Mouse (Mus musculus) left cerebral cortex, postnatal 36 days (tissue): Measurements from ENCODE around the gene Adamts3. TPM values are rescaled to one million over a fixed set of nuclear protein-coding genes. Genes with fewer than 3 reads are reported as not detected.

Experiments used
- DNase-seq, 2 experiments: peaks; one replicate each; pipeline ENCODE4 v3.0.0; 2021 to 2022; ENCODE audit warnings: low spot score in 2 of 2, mixed read lengths in 1 of 2
- intact Hi-C: fragments of 180-260 bp; cut with DNase I; formaldehyde crosslinking; loops from one replicate; pipeline ENCODE4 v1.15.1; 2025
- total RNA-seq, 2 experiments: library from RNA; stranded (reverse); gene quantifications; 2 replicates each; pipeline ENCODE4 v1.2.3; 2021

Adamts3 gene
- 10 to 100 TPM; 26.1 to 28.2 TPM for total RNA-seq

DNA sequence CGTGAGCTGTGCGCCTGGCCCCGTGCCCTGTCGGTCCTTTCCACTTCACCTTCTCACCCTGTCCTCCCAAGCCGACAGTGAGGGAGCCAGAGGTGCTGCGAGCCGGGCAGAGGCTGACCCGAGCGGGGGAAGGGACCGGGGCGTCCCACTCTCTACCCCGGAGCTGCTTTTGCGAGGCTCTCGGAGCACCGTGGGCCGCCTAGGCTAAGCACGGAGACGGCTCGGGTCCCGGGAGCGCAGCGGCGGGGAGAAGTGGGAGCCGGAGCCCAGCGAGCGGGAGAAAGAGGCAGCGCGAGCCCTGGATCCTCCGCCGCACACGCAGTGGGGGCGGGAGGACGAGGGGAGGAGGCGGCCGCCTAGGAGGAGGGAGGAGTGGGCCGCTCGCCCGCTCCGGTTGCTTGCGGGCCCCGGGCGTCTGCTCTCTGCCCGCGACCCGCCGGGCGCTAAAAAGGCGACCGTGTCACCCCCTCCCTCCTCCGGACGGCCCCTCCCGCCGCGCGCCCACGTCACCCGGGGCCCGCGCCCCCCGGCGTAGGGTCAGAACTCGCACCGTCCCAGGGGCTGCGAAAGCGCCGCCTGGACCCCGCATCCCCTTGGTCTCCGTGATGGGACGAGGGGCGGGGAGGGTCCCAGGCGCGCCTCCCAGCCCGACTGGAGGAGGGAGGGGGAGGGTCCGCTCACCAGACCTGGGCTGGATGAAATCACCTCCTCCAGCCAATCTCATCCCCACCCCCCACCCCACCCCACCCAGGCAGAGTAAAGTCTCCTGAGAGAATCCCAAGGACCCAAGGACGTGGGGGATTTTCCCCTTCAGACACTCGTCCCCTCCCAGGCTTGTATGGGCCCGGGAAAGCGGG is at the start of gene Adamts3:
Gene Adamts3 (minus strand): TSS at position 284 of the 857 bp plus-strand sequence.
- intact Hi-C loops = loop anchor here (5.0 kb wide), 2 partner anchors 41 to 59 kb away; no protein-coding TSS in a partner anchor
- DNase-seq = peak; percentile 54 to 58

DNA sequence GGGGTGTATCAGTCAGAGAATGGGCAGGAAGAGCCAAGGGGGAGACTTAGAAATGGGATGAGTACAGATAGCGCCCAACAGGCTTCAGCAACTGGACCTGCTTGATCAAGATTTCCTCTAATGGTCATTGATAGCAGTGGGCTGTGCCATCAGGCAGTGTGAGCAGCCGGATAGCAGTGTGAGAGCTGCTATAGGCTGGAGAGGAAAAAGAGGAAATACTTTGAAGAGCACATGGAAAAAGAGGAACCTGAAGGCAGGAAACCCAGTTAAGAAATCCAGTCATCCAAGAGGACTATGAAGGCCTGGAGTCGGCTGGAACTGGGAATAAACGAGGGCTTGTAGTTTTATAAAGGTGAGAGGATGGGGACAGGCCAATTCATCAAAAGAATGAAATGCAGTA is 48.4 kb upstream of the Adamts3 start:
- intact Hi-C loops = loop anchor here (10.0 kb wide), 1 partner anchor 97 kb away; no protein-coding TSS in a partner anchor
- DNase-seq = no peak

DNA sequence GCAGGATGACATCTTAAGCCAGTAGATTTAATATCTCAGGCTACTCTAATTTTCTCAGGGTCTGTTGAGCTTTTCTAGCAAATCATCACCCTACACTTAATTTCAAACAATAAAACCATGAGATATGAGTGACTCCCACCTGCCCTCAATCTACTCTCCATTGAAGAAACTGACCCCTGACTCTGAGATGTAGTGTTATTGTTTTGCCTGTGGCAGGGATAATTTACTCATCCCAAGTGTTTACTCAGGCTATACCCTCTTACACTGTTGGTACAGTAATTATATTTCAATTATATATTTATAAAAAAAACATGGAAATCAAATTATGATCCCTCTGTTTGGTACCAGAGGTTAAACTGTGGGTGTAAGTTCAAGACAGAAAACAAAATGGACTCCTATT is 29.2 kb upstream of the Adamts3 start:
- intact Hi-C loops = no loop called here
- DNase-seq = no peak

DNA sequence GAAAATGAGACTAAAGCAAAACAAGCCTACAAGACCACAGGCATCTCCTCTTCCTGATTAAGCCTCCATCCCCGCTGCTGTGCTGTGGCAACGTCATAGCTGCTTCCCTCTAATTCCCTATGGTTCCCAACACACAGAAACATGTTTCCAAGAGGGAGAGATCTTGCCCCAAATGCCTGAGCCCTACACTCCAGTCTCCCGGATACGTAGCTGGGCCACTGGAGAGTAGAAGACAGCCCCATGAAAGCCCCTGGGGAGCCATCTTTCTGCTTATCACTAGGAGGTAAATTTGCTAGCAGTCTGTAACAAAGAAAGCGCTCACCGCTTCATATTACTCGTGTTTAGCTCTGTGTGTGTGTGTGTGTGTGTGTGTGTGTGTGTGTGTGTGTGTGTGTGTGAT is 28.8 kb upstream of the Adamts3 start:
- intact Hi-C loops = no loop called here
- no peak for DNase-seq

DNA sequence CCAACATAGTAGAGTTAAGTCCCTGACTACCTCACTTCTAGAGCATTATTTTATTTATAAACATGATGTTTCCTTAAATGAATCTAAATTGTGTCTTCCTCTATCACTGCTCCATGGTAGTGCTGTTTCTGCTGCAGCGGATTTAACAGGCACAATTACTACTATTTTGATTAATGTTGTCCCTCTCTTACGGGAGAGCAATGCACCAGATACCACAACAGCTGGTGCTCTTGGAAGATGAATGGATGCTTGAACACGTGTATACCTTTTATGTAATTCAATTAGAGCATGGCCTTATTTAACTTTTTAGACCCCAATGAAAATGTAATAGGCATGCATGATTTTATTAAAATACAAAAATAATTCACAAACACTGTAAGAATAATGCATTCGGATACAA is 28.4 kb upstream of the Adamts3 start:
- intact Hi-C loops = no loop called here
- no peak for DNase-seq

DNA sequence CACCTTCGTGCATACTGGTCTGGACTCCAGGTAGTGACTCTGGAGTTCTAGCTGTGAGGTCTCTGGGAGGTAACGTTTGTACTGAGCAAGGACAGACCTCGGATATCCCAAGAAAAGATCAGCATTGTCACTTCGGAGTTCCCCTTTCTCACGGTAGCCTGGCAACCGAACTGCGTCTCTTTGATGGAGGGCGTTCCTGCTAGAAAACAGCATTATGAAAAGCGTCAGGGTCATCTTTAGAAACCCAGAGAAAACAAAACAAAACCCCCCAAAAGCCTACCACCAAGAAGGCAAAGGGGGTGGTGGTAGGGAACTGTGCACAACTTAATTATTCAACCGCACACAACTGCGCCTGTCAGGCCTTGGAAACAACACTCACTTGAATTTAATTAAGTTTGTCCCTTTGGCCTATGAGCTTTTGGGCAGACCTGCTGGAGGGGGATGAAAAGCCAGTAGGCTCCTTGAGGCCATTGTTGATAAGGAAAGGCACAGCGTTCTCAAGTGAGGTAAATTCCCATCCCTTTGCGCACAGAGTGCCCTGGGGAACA is 23.8 kb upstream of the Adamts3 start:
- intact Hi-C loops = no loop called here
- no peak for DNase-seq

DNA sequence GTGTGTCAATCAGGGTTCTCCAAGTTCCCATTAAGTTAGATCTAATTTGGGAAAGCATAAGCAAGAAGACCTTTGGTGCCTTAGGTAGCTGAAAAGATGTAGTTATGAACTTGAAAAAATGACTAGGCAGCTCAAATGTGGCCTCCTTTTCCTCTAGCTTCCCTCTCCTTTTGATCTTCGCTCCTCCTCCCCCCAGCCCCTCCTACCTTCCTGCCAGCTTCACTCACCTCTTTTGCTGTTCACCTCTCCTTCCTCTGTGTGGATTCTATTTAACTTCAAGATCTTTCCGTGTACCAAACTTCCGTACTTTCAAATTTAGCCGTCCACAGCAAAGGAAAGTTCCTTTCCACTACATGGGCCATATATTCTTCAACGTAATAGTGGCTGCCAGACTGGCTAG is 17.9 kb upstream of the Adamts3 start:
- DNase-seq = no peak
- intact Hi-C loops = no loop called here

DNA sequence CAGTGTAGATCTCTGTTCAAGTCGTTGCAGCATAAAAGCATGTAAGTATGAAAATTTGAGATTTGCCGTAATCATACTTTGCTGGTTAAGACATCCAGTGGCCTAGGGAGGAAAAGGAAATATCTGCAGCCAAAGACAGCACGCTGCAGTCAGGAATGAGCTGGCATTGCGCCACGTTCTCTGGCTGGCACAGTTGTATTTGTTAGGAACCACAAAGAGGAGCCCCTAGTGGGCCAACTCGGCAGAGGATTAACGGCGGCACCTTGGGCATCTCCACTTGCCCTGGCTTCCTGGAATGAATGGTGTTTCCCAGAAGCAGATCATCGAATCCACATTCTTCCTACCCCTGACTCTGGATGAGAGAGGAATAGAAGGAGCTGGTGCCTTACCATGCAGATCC is 14.4 kb upstream of the Adamts3 start:
- peak in 1 of 2 experiments; percentile 23 for DNase-seq
- intact Hi-C loops = no loop called here

DNA sequence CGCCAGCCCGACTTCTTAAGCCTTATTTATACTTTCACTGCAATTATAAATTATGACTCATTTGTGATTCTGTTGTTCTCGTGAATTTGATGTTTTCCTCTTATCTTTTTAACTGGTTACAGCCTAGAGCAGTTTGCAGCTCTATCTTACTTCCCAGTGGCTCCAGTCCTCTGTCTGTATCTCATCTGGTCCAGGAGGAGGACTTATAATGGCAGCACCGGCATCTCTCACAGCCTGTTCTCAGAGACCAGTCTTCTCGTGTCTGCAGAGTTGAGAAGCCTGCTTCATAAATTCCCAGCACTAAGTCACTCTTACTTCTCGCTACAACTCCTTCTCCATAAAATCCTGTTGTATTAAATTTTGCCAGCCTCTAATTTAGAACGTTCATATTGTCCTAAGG is 12.4 kb upstream of the Adamts3 start:
- intact Hi-C loops = no loop called here
- DNase-seq = no peak

DNA sequence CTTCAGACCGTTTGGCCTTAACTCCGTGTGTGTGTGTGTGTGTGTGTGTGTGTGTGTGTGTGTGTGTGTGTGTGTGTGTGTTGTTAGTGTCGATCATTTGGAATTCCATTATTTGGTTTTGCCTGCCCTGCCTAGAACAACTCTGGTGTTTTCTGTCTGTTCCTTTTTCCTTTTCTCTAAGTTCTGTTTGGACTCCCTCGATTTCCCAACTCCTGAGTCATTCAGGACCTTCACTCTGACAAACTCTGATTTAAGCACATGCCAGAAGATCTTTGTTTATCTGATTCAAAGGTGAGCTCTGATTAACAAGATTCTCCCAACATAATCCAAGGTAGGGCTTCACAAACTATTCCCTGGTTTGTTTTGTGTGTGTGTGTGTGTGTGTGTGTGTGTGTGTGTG is 1.9 kb upstream of the Adamts3 start:
- intact Hi-C loops = loop anchor here (5.0 kb wide), 2 partner anchors 43 to 57 kb away; no protein-coding TSS in a partner anchor
- DNase-seq = no peak

DNA sequence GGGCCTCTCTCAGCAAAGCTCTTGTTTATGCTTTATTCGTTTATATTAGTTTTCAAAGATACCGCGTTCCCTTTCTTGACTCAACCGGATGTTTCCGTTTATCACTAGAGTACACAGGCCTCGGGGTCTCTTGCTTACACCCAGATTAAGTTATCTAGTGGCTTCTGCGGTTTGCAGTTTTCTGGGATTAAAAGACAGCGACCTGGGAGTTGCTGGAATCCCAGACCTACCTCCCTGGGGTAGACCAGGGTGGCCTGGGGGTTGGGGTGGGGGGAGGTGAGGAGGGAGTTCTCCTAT is 722 bp upstream of the Adamts3 start:
- intact Hi-C loops = loop anchor here (5.0 kb wide), 2 partner anchors 42 to 58 kb away; no protein-coding TSS in a partner anchor
- DNase-seq = no peak

DNA sequence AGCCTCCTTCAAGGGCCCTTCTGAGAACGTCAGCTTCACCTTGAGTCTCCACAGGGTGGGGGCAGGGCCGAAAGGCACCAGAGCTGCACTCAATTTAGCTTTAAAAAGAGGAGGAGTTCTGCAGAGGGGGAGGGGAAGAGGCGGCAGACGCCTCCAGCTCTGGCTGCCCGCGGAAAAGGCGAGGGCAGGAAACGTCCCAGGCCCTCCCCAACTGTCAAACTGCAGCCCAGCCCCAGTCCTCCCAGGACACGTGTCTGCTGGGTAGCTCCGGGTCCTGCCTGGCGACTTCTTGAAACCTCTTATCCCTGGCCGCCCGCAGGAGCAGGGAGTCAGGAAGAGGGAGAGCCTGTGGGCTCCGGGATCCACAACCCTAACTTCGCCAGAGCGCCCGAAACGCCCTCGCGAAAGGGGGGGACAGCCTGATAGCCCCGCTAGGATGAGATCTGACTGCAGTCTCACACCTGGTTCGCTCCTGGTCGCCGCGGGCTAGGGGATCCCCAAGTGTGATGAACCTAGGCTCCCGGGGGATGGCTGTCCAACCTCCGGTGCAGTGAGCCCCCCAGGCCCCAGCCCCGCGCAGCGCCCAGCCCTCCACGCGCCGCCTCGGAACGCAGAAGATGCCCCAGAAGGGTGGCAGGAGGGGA is 921 bp downstream of the Adamts3 start:
- intact Hi-C loops = loop anchor here (5.0 kb wide), 2 partner anchors 40 to 60 kb away; no protein-coding TSS in a partner anchor
- DNase-seq = peak; percentile 46 to 57

DNA sequence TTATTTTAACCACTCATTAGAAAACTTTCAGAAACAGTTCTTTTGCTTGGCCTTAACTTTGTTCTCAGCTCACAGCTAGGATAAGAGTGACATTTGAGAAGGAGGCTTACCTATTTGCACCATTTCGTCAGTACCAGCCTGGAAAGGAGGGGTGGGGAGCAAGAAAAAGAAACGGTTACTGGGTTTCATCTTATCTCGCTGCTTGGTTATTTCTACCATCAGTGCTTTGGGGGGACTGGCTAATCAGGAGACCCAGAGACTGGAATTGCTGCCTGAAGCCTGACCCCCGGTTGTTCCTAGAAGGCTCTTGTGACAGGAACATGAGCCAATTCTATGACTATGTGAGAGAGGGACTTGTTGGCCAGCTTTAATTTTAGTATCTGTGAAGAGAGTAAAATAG is 1.7 kb downstream of the Adamts3 start:
- DNase-seq = no peak
- intact Hi-C loops = loop anchor here (5.0 kb wide), 2 partner anchors 39 to 61 kb away; no protein-coding TSS in a partner anchor

DNA sequence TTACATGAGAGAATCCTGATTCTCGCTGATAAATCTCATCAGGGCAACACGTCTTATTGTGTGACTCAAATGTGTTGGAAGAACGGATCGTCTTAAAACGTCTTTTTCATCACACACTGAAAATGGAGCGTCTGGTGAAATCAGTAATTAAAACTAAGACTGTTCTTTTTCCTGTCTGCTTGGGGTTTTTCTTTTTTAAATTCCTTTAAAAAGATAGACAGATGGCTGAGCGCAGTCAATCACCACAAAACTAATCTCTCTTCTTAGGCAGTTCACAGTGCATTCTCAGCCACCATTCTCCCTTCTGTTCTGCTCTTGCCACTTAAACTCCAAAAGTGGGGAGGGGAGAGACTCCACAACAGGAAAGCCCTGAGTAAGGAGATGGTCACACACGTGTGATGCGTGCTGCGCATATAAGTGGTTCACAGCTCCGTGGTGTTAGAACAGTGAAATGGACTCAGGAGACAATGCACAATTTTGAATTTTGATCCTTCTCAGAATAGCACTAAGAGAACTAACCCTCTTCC is 4.2 kb downstream of the Adamts3 start:
- intact Hi-C loops = no loop called here
- DNase-seq = no peak

DNA sequence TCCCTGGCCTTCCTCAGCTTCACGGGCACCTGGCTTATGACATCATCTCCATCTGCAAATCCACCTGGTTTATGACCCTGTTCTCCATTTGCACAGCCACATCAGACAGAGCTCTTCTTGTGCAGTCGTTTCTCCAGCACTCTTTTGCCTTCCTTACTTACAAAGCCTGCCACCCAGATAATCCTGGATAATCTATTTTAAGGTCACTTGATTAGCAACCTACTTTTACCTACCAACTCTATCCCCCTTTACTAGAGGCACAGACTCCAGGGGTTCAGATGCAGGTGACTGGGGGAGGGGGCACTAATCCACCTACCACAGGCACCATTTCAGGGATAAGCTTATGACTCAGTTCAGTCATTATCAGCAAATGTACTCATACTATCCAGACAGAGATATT is 10.5 kb downstream of the Adamts3 start:
- intact Hi-C loops = no loop called here
- no peak for DNase-seq

DNA sequence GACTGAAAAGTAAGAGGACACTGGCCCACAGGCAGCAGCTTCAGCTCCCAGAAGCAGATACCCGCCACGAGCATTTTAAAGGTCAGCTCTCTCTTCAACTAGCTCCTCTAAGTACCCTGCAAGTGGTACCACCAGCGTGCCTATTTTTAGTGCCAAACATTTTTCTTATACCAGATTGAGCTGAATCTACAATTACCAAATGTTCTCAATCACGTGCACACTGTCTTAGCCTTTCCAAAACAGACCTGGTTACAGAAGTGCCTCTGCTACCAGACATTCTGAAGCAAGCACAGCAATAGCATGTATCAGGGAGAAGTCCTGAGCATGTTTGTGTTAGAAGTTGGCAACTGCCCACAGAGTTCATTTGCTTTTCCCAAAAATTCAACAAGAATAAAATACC is 23.5 kb downstream of the Adamts3 start:
- intact Hi-C loops = no loop called here
- DNase-seq = no peak

DNA sequence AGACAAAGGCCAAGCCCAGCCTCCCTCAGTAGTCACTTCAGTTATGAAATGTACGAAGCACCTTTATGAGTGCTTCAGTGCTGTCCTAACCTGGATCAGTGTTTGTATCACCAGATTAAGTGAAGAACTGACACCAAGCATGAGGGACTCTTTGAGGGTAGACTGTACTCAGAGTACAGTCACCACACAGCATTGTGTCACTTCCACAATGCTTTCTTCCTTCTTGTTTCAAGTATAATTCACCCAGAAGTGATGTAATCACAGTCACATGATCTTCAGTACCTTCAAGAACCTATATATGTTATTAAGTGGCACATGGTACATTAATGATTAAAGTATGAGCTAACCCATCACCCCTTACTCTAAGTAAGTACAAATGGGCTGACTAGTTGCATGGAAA is 24.3 kb downstream of the Adamts3 start:
- intact Hi-C loops = no loop called here
- no peak for DNase-seq

DNA sequence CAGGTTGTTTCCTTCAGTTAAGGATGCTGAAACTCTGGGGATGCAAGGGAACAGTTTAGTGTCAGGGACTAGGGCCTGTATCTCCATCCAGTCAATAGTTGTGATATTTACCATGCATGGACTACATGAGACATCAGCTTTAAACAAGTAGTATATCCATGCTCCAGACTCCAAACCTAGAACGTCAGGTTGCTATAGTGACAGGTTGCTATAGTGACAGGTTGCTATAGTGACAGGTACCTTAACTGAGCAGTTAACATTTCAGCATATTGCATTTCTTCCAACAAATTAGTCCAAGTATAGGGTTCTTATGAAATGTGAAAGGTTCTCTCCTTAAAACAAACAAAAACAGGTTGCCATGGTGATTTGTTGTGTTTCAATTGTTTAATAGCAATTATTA is 36.6 kb downstream of the Adamts3 start:
- intact Hi-C loops = no loop called here
- no peak for DNase-seq

DNA sequence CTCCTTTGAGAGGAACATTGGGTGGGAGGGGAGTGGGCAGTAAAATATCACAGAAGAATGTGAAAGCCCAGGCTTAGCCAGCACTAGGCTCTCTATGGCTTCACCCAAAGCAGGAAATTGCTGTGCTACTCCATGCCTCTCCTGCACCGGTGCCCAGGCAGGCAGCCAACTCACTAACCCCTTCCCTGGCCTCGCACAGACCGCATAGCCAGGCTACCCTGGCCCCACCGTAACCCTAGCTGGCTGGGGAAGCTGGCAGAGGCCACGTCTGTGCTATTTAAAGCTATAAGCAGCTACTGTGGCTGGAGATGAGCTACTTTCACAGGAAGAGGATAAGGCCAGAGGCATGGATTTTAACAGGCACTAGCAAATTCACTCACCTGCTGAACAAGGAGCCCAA is 38.8 kb downstream of the Adamts3 start:
- peak; percentile 25 to 33 for DNase-seq

DNA sequence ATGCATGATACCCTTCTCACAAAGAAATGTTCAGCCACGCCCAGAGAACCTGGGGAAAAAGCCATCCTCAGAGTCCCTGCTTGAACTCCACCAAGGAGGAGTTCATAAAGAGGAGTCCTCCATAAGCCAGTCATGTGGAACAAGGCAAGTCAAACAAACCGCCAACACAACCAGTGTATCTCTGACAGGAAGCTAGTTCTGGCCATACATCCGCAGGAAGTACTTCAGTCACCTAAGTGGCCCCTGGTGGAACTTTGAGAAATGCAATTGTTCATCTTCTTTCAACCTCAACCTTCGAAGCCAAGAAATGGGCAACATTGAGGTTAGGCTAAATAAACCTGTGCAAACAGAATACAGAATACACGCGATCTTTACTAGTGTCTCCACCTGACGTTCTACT is 39.7 kb downstream of the Adamts3 start:
- no peak for DNase-seq
- intact Hi-C loops = loop anchor here (5.0 kb wide), 1 partner anchor 39 kb away; the partner anchor contains the start of gene Adamts3

More for the DNA sequence above, 38.8 kb downstream of the Adamts3 start:
- intact Hi-C loops = loop anchor here (5.0 kb wide), 1 partner anchor 38 kb away; the partner anchor contains the start of gene Adamts3
